Mouse (Mus musculus): ENCODE data around the gene Wnt2b. TPM values are rescaled to one million over a fixed set of nuclear protein-coding genes. Genes with fewer than 3 reads are reported as not detected.
A peak's percentile ranks its signal among the peaks of the same experiment; 100 is the strongest.

The Wnt2b gene
- total and polyA plus RNA-seq, 3 experiments = 0.11 TPM; not detected in 2

DNA sequence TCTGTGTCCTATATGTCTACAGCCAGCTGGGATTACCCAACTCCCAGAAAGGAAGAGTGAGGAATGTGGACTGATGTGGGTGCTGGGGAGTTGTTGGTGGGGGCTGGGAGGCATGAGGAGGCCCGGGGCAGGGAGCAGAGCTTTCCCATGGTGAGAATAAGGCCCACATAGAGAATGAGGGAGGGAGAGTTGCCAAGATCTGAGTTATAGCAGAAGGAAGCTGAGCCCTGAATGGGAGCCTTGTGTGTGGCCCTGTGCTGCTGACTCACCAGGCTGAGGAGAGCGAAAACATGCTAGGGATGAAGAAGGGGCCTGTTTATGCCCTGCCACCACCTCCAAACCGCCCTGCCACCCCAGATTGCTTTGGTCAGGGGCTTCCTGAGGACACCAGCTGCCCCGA is 32.1 kb upstream of the Wnt2b start:
- DNase-seq (ENCODE audit: low spot score) (no peak), ATAC-seq (ENCODE audit: extremely low read depth, insufficient number of reproducible peaks, low FRiP score, poor library complexity, severe bottlenecking) (no peak)
- H3K4me3 ChIP-seq (ENCODE audit: low read depth, low read length) = no peak overlapping the region
- no peak for TF ChIP-seq GATA2 (IDR thresholded peaks at IDR 0.05; ENCODE audit: borderline replicate concordance, low read depth, low read length)
- TF ChIP-seq TAL1 (conservative IDR thresholded peaks at IDR 0.05; ENCODE audit: low read depth, low read length) = no peak
- TF ChIP-seq CTCF (IDR thresholded peaks at IDR 0.05; ENCODE audit: low read depth, low read length) = no peak
- TF ChIP-seq POLR2AphosphoS5 (IDR thresholded peaks at IDR 0.05; ENCODE audit: insufficient replicate concordance, low read depth, low read length) = no peak
- TF ChIP-seq GATA1 (IDR thresholded peaks at IDR 0.05; ENCODE audit: borderline replicate concordance, low read length) = no peak
- H3K27me3 ChIP-seq (ENCODE audit: insufficient read depth, low read length) = peaks cover 8% of the 10 kb centered on the region
- H3K9me3 ChIP-seq (replicated peaks) = no peaks in the 10 kb centered on the region
- H3K36me3 ChIP-seq (replicated peaks) = no peaks in the 10 kb centered on the region
- H3K4me1 ChIP-seq (ENCODE audit: insufficient read depth, low read depth, low read length) = no peaks in the 10 kb centered on the region

DNA sequence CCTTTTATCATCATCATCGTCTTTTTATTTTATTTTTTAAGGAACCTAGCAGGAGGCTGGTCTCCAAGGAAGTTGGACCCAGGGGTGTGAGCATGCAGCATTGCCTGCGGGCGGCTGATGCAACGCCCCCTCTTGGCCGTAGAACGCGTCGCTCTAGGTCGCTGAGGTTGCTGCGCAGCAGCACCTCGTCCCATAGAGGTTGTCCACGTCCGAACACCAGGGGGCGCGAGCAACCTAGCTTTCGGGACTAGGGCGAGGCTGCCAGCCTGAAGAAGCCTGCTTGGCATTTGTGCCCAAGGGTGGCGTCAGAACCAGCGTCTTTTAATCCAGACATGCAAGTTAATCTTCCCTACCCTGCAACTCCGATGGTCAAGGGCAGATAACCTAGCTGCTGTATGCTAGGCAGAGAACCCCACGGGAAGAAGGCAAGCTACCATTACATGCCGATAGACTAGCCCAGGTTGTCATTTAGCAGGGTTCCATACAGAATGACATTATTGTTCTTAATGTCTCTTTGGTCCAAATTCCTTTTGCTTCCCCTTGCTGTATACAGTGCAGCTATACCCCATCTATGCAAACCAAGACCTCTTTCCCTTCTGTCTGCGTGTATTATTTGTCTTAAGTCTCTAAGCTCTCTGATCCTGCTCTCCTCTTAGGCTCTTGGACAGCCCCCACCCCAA is 31.1 kb upstream of the Wnt2b start:
- TF ChIP-seq CTCF (IDR thresholded peaks at IDR 0.05; ENCODE audit: low read depth, low read length) = peak; percentile 48; the same call in 1 of the 2 replicates
- no peak for TF ChIP-seq GATA2 (IDR thresholded peaks at IDR 0.05; ENCODE audit: borderline replicate concordance, low read depth, low read length)
- Histone ChIP-seq H3K9me3 (replicated peaks) (no peaks in the 10 kb centered on the region), H3K36me3 (replicated peaks) (no peaks in the 10 kb centered on the region), H3K27me3 (ENCODE audit: insufficient read depth, low read length) (peaks cover 8% of the 10 kb centered on the region), H3K4me1 (ENCODE audit: insufficient read depth, low read depth, low read length) (no peaks in the 10 kb centered on the region), H3K4me3 (ENCODE audit: low read depth, low read length) (no peak overlapping the region)
- ATAC-seq (ENCODE audit: extremely low read depth, insufficient number of reproducible peaks, low FRiP score, poor library complexity, severe bottlenecking) (peak; percentile 22; the same call in 1 of the 2 replicates), DNase-seq (ENCODE audit: low spot score) (peak; percentile 65)

GRCm38 (mm10) chr3:104991703-104992102 is 30.0 kb upstream of the Wnt2b start:
- Histone ChIP-seq H3K9me3 (replicated peaks) (no peaks in the 10 kb centered on the region), H3K4me1 (ENCODE audit: insufficient read depth, low read depth, low read length) (no peaks in the 10 kb centered on the region), H3K27me3 (ENCODE audit: insufficient read depth, low read length) (peaks cover 8% of the 10 kb centered on the region), H3K4me3 (ENCODE audit: low read depth, low read length) (no peak overlapping the region), H3K36me3 (replicated peaks) (no peaks in the 10 kb centered on the region)
- TF ChIP-seq CTCF (IDR thresholded peaks at IDR 0.05; ENCODE audit: low read depth, low read length) = no peak
- TF ChIP-seq GATA1 (IDR thresholded peaks at IDR 0.05; ENCODE audit: borderline replicate concordance, low read length) = no peak
- no peak for TF ChIP-seq TAL1 (conservative IDR thresholded peaks at IDR 0.05; ENCODE audit: low read depth, low read length)
- TF ChIP-seq POLR2AphosphoS5 (IDR thresholded peaks at IDR 0.05; ENCODE audit: insufficient replicate concordance, low read depth, low read length) = no peak
- no peak for TF ChIP-seq GATA2 (IDR thresholded peaks at IDR 0.05; ENCODE audit: borderline replicate concordance, low read depth, low read length)
- ATAC-seq (ENCODE audit: extremely low read depth, insufficient number of reproducible peaks, low FRiP score, poor library complexity, severe bottlenecking) = no peak
- no peak for DNase-seq (ENCODE audit: low spot score)

DNA sequence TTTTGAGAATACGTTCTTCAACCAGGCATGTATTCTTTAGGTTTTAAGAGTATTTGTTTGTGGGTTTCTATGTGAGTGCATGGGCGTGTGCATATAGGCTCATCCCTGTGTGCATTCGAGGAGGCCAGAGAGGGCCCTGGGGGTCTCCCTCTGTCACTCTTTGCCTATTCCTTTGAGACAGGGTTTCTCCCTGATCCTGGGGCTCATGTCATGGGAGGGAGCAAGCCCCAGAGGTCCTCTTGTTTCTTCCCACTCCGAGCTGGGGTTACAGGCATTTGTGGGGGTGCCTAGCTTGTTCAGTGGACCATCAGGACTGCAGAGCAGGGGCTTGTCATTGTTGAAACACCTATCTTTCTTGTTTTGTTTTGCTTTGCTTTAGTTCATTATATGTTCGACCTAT is 26.2 kb upstream of the Wnt2b start:
- DNase-seq (ENCODE audit: low spot score) = no peak
- peaks cover 4% of the 10 kb centered on the region; the same call in 1 of the 2 replicates for H3K27me3 ChIP-seq (ENCODE audit: insufficient read depth, low read length)
- TF ChIP-seq GATA1 (IDR thresholded peaks at IDR 0.05; ENCODE audit: borderline replicate concordance, low read length) (no peak), TAL1 (conservative IDR thresholded peaks at IDR 0.05; ENCODE audit: low read depth, low read length) (no peak), GATA2 (IDR thresholded peaks at IDR 0.05; ENCODE audit: borderline replicate concordance, low read depth, low read length) (no peak)

GRCm38 (mm10) chr3:104979735-104980134 is 18.0 kb upstream of the Wnt2b start:
- DNase-seq (ENCODE audit: low spot score) = no peak
- no peaks in the 10 kb centered on the region for H3K4me1 ChIP-seq (ENCODE audit: insufficient read depth, low read depth, low read length)

More for the DNA sequence above, 26.2 kb upstream of the Wnt2b start:
- Histone ChIP-seq H3K9me3 (replicated peaks) (no peaks in the 10 kb centered on the region), H3K4me1 (ENCODE audit: insufficient read depth, low read depth, low read length) (no peaks in the 10 kb centered on the region), H3K4me3 (ENCODE audit: low read depth, low read length) (no peak overlapping the region), H3K36me3 (replicated peaks) (no peaks in the 10 kb centered on the region)
- ATAC-seq (ENCODE audit: extremely low read depth, insufficient number of reproducible peaks, low FRiP score, poor library complexity, severe bottlenecking) = no peak

GRCm38 (mm10) chr3:104967548-104968300 is 6.0 kb upstream of the Wnt2b start:
- Histone ChIP-seq H3K9me3 (replicated peaks) (no peaks in the 10 kb centered on the region), H3K4me1 (ENCODE audit: insufficient read depth, low read depth, low read length) (peaks cover 11% of the 10 kb centered on the region), H3K4me3 (ENCODE audit: low read depth, low read length) (no peak overlapping the region; the same call in 1 of the 2 replicates), H3K36me3 (replicated peaks) (no peaks in the 10 kb centered on the region), H3K27me3 (ENCODE audit: insufficient read depth, low read length) (peaks cover 19% of the 10 kb centered on the region; the same call in 1 of the 2 replicates)
- DNase-seq (ENCODE audit: low spot score) (no peak), ATAC-seq (ENCODE audit: extremely low read depth, insufficient number of reproducible peaks, low FRiP score, poor library complexity, severe bottlenecking) (no peak)
- TF ChIP-seq POLR2AphosphoS5 (IDR thresholded peaks at IDR 0.05; ENCODE audit: insufficient replicate concordance, low read depth, low read length) = no peak
- TF ChIP-seq GATA2 (IDR thresholded peaks at IDR 0.05; ENCODE audit: borderline replicate concordance, low read depth, low read length) = no peak
- TF ChIP-seq CTCF (IDR thresholded peaks at IDR 0.05; ENCODE audit: low read depth, low read length) = no peak
- TF ChIP-seq TAL1 (conservative IDR thresholded peaks at IDR 0.05; ENCODE audit: low read depth, low read length) = no peak
- TF ChIP-seq GATA1 (IDR thresholded peaks at IDR 0.05; ENCODE audit: borderline replicate concordance, low read length) = no peak

More at GRCm38 (mm10) chr3:104979735-104980134, 18.0 kb upstream of the Wnt2b start:
- Histone ChIP-seq H3K4me3 (ENCODE audit: low read depth, low read length) (no peak overlapping the region), H3K9me3 (replicated peaks) (no peaks in the 10 kb centered on the region), H3K27me3 (ENCODE audit: insufficient read depth, low read length) (0 out of 2 replicates have a peak, but pooled peaks cover 2% of the 10 kb centered on the region), H3K36me3 (replicated peaks) (no peaks in the 10 kb centered on the region)
- ATAC-seq (ENCODE audit: extremely low read depth, insufficient number of reproducible peaks, low FRiP score, poor library complexity, severe bottlenecking) = no peak
- no peak for TF ChIP-seq CTCF (IDR thresholded peaks at IDR 0.05; ENCODE audit: low read depth, low read length)
- no peak for TF ChIP-seq POLR2AphosphoS5 (IDR thresholded peaks at IDR 0.05; ENCODE audit: insufficient replicate concordance, low read depth, low read length)
